Mouse (Mus musculus) spleen, adult 2 months (tissue): Measurements from ENCODE around the gene Cyren. TPM values are rescaled to one million over a fixed set of nuclear protein-coding genes. Genes with fewer than 3 reads are reported as not detected.

Experiments used
- DNase-seq, 2 experiments: peaks; one replicate each; pipeline versions ENCODE4 v3.0.0 to v3.0.0-alpha.2; 2012 to 2021; ENCODE audit warnings: low spot score in 2 of 2, low read depth in 1 of 2
- H3K27ac ChIP-seq: fragments of 200-500 bp; 2 replicates; pipeline ENCODE4 v1.5.1; 2012; ENCODE audit warnings: low read length, inconsistent platforms; ENCODE audit not compliant: insufficient read depth
- H3K27me3 ChIP-seq: fragments of 200-500 bp; 2 replicates; pipeline ENCODE4 v1.6.1; 2012; ENCODE audit warnings: mild to moderate bottlenecking, moderate library complexity, low read length, inconsistent platforms; ENCODE audit not compliant: control insufficient read depth, insufficient read depth
- H3K36me3 ChIP-seq: fragments of 200-500 bp; 2 replicates; pipeline ENCODE4 v1.6.1; 2012; ENCODE audit warnings: mild to moderate bottlenecking, low read length, inconsistent platforms; ENCODE audit not compliant: control insufficient read depth, insufficient read depth
- H3K4me1 ChIP-seq: fragments of 200-500 bp; 2 replicates; pipeline ENCODE4 v1.6.1; 2011; ENCODE audit warnings: inconsistent platforms; ENCODE audit not compliant: control insufficient read depth, insufficient read depth, insufficient read length
- H3K4me3 ChIP-seq: fragments of 200-500 bp; 2 replicates; pipeline ENCODE4 v1.5.1; 2011; ENCODE audit warnings: mild to moderate bottlenecking, inconsistent platforms; ENCODE audit not compliant: insufficient read depth, insufficient read length; ENCODE audit errors: extremely low read depth
- CTCF ChIP-seq: fragments of 200-500 bp; IDR thresholded peaks from 2 replicates; pipeline ENCODE4 v1.5.1; 2011; ENCODE audit warnings: mild to moderate bottlenecking, inconsistent platforms; ENCODE audit not compliant: insufficient read depth, insufficient read length, insufficient replicate concordance; ENCODE audit errors: extremely low read depth
- POLR2A ChIP-seq: fragments of 200-500 bp; IDR thresholded peaks from 2 replicates; pipeline ENCODE4 v1.6.1; 2011; ENCODE audit warnings: low read depth, low read length, inconsistent platforms
- WGBS: fragments of 180-500 bp; shearing (Covaris S2); methylation state at CpG from one replicate; pipeline ENCODE4 v1.1.7; 2018; 5-methylcytosine and 5-hydroxymethylcytosine counted together
- polyA plus RNA-seq: library from polyadenylated mRNA; depleted of rRNA; stranded (reverse); fragments of >200 nt; gene quantifications from 2 replicates; pipeline ENCODE4 v1.2.3, GENCODE M21; 2012; rRNA removed

Cyren gene
- polyA plus RNA-seq, 1 experiment: 8.1 TPM

- WGBS: under 1% methylated on average over 11 of the region's 11 CpGs
- Histone ChIP-seq H3K36me3 (no peaks in the 10 kb centered on the region), H3K27ac (peak within 1 kb of the TSS; percentile 90), H3K4me3 (peak within 1 kb of the TSS; percentile 87), H3K27me3 (no peaks in the 10 kb centered on the region), H3K4me1 (peaks cover 19% of the 10 kb centered on the region; the same call in 1 of the 2 replicates)
- peak in 1 of 2 experiments; percentile 71 for DNase-seq
- TF ChIP-seq CTCF (no peak), POLR2A (peak; percentile 71)
These were observed 15.0 kb downstream of the Cyren start, which contains the start of gene Tmem140 for GRCm38 (mm10) chr6:34862791-34863403. Tmem140 (plus strand) TSS chr6:34863146.

- TF ChIP-seq POLR2A (0 out of 2 replicates have a peak, but pooled peaks have one; percentile 8), CTCF (no peak)
- Histone ChIP-seq H3K4me1 (peaks cover 16% of the 10 kb centered on the region; the same call in 1 of the 2 replicates), H3K27me3 (no peaks in the 10 kb centered on the region), H3K36me3 (no peaks in the 10 kb centered on the region), H3K4me3 (peak overlapping the region; percentile 87), H3K27ac (peak overlapping the region; percentile 90)
- 10% methylated on average over 6 of the region's 6 CpGs for WGBS
- DNase-seq: no peak
These were observed 15.5 kb downstream of the Cyren start for GRCm38 (mm10) chr6:34862381-34862780.

GRCm38 (mm10) chr6:34861546-34862053 lies 16.3 kb downstream of the Cyren start:
- Histone ChIP-seq H3K36me3 (no peaks in the 10 kb centered on the region), H3K4me1 (peaks cover 11% of the 10 kb centered on the region; the same call in 1 of the 2 replicates), H3K4me3 (no peak overlapping the region), H3K27me3 (no peaks in the 10 kb centered on the region), H3K27ac (no peak overlapping the region)
- WGBS: 70% methylated on average over 11 of the region's 11 CpGs
- no peak for DNase-seq
- TF ChIP-seq POLR2A: no peak

DNA sequence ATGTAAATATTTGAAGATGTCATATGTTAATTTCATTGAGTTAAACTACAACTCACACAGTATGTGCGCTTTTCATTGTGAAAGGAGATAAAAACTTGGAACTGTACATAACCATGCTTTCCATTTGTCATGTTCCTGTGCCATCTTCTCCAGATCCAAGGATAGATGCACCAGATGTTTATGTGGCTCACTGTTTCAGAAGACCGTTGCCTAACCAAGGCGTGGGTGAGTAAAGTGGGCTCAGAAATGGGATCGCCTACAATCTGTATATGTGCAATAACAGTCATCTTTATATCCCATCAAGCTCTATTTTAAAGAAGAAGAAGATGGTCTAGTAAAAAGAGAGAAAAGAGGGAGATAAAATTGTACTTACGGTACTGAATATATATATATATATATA lies 45.5 kb downstream of the Cyren start:
- H3K36me3 ChIP-seq: no peaks in the 10 kb centered on the region
- 94% methylated on average over 5 of the region's 5 CpGs for WGBS
- TF ChIP-seq POLR2A (no peak), CTCF (no peak)
- H3K4me3 ChIP-seq: no peak overlapping the region
- no peak for DNase-seq
- no peaks in the 10 kb centered on the region for H3K4me1 ChIP-seq
- no peaks in the 10 kb centered on the region for H3K27me3 ChIP-seq
- H3K27ac ChIP-seq: no peak overlapping the region

DNA sequence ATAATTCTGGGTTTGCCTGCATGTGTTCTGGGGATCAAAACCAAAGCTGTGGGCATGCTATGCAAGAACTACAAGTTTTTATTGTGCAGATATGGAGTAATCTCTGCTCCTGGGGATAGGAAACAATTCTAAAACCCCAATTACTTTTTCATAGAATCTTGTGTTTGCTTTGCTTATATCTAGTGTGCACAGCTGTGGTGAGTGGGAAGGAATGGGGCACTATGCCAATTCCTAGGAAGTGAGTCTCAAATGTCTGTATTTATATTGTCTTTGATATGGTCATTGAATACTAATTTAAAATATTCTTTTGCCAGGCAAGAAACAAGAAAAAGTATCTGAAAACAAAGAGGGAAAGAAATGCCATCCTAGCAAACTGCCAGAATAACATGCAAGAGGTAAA lies 53.5 kb downstream of the Cyren start:
- H3K27ac ChIP-seq: no peak overlapping the region
- H3K4me3 ChIP-seq: no peak overlapping the region
- H3K4me1 ChIP-seq: no peaks in the 10 kb centered on the region
- no peak for DNase-seq
- H3K27me3 ChIP-seq: no peaks in the 10 kb centered on the region
- no peak for TF ChIP-seq CTCF
- H3K36me3 ChIP-seq: no peaks in the 10 kb centered on the region

Other genes starting within 250 kb of the Cyren start
- gene Agbl3, start 97.6 kb downstream of the Cyren start, polyA plus RNA-seq: 1.0 and 1.5 TPM in 2 replicates
- gene Tmem140, start 14.9 kb downstream of the Cyren start, polyA plus RNA-seq: 15.0 and 17.4 TPM in 2 replicates
- 32.9 and 36.5 TPM in 2 replicates for gene Wdr91, start 32.8 kb upstream of the Cyren start, polyA plus RNA-seq
- not detected in 2 replicates for gene Stra8, start 42.1 kb upstream of the Cyren start, polyA plus RNA-seq
- gene Slc23a4, start 110.3 kb upstream of the Cyren start, polyA plus RNA-seq: 0.33 and 0.73 TPM in 2 replicates